Mouse (Mus musculus): Measurements from ENCODE around the gene Hpn. TPM values are rescaled to one million over a fixed set of nuclear protein-coding genes. Genes with fewer than 3 reads are reported as not detected.

Hpn gene
- polyA plus RNA-seq, 1 experiment from 2014 or later = 77.0 TPM

GRCm38 (mm10) chr7:31060621-31061010 lies 54.5 kb downstream of the Hpn start:
- no peak overlapping the region for H3K4me2 ChIP-seq (replicated peaks; ENCODE audit: low read depth, low read length)
- ATAC-seq (ENCODE audit: low FRiP score, low TSS enrichment) = no peak
- WGBS = 90% methylated on average over 7 of the region's 7 CpGs
- no peaks in the 10 kb centered on the region for H3K36me3 ChIP-seq (ENCODE audit: insufficient read depth, low read length)
- no peak overlapping the region for H3K4me3 ChIP-seq (ENCODE audit: low read length)
- H3K4me1 ChIP-seq (ENCODE audit: insufficient read depth, low read length) = no peaks in the 10 kb centered on the region
- no peaks in the 10 kb centered on the region for H3K27me3 ChIP-seq (ENCODE audit: insufficient read depth, low read length)
- no peak overlapping the region for H3K27ac ChIP-seq (ENCODE audit: low read length)
- no peaks in the 10 kb centered on the region for H3K9me3 ChIP-seq (ENCODE audit: low read length)
- H3K9ac ChIP-seq (replicated peaks; ENCODE audit: low read length) = no peak overlapping the region

GRCm38 (mm10) chr7:31059919-31060620 lies 55.0 kb downstream of the Hpn start:
- Histone ChIP-seq H3K27ac (ENCODE audit: low read length) (no peak overlapping the region), H3K4me3 (ENCODE audit: low read length) (no peak overlapping the region), H3K27me3 (ENCODE audit: insufficient read depth, low read length) (no peaks in the 10 kb centered on the region), H3K4me2 (replicated peaks; ENCODE audit: low read depth, low read length) (no peak overlapping the region), H3K36me3 (ENCODE audit: insufficient read depth, low read length) (no peaks in the 10 kb centered on the region), H3K9me3 (ENCODE audit: low read length) (no peaks in the 10 kb centered on the region), H3K9ac (replicated peaks; ENCODE audit: low read length) (no peak overlapping the region), H3K4me1 (ENCODE audit: insufficient read depth, low read length) (peaks cover 5% of the 10 kb centered on the region)
- ATAC-seq (ENCODE audit: low FRiP score, low TSS enrichment) = no peak
- WGBS = 75% methylated on average over 11 of the region's 11 CpGs

- Histone ChIP-seq H3K9ac (replicated peaks; ENCODE audit: low read length) (no peak within 1 kb of the TSS), H3K9me3 (ENCODE audit: low read length) (no peaks in the 10 kb centered on the region), H3K27me3 (ENCODE audit: insufficient read depth, low read length) (peaks cover 6% of the 10 kb centered on the region; the same call in 1 of the 2 replicates), H3K4me1 (ENCODE audit: insufficient read depth, low read length) (peaks cover 14% of the 10 kb centered on the region), H3K4me3 (ENCODE audit: low read length) (no peak within 1 kb of the TSS), H3K4me2 (replicated peaks; ENCODE audit: low read depth, low read length) (no peak within 1 kb of the TSS), H3K36me3 (ENCODE audit: insufficient read depth, low read length) (no peaks in the 10 kb centered on the region), H3K27ac (ENCODE audit: low read length) (no peak within 1 kb of the TSS)
- ATAC-seq (ENCODE audit: low FRiP score, low TSS enrichment) = peak; percentile 44
- WGBS = 3% methylated on average over 2 of the region's 2 CpGs
Observed at GRCm38 (mm10) chr7:31059108-31059507, 56.0 kb downstream of the Hpn start, which contains the start of gene Lgi4. Lgi4 (plus strand) TSS chr7:31059342.

GRCm38 (mm10) chr7:31058211-31058610 lies 56.9 kb downstream of the Hpn start:
- H3K9ac ChIP-seq (replicated peaks; ENCODE audit: low read length) = no peak overlapping the region
- peaks cover 15% of the 10 kb centered on the region for H3K27me3 ChIP-seq (ENCODE audit: insufficient read depth, low read length)
- H3K4me1 ChIP-seq (ENCODE audit: insufficient read depth, low read length) = peaks cover 19% of the 10 kb centered on the region
- H3K36me3 ChIP-seq (ENCODE audit: insufficient read depth, low read length) = no peaks in the 10 kb centered on the region
- no peaks in the 10 kb centered on the region for H3K9me3 ChIP-seq (ENCODE audit: low read length)
- H3K4me2 ChIP-seq (replicated peaks; ENCODE audit: low read depth, low read length) = no peak overlapping the region
- no peak overlapping the region for H3K4me3 ChIP-seq (ENCODE audit: low read length)
- no peak for ATAC-seq (ENCODE audit: low FRiP score, low TSS enrichment)
- H3K27ac ChIP-seq (ENCODE audit: low read length) = no peak overlapping the region
- 85% methylated on average over 6 of the region's 6 CpGs for WGBS

GRCm38 (mm10) chr7:31057730-31058129 lies 57.4 kb downstream of the Hpn start:
- no peak for ATAC-seq (ENCODE audit: low FRiP score, low TSS enrichment)
- Histone ChIP-seq H3K4me3 (ENCODE audit: low read length) (no peak overlapping the region), H3K4me1 (ENCODE audit: insufficient read depth, low read length) (peaks cover 24% of the 10 kb centered on the region), H3K27me3 (ENCODE audit: insufficient read depth, low read length) (peaks cover 19% of the 10 kb centered on the region), H3K36me3 (ENCODE audit: insufficient read depth, low read length) (no peaks in the 10 kb centered on the region), H3K9ac (replicated peaks; ENCODE audit: low read length) (no peak overlapping the region), H3K9me3 (ENCODE audit: low read length) (no peaks in the 10 kb centered on the region), H3K4me2 (replicated peaks; ENCODE audit: low read depth, low read length) (no peak overlapping the region), H3K27ac (ENCODE audit: low read length) (no peak overlapping the region)
- 62% methylated on average over 5 of the region's 5 CpGs for WGBS

GRCm38 (mm10) chr7:31057071-31057470 lies 58.0 kb downstream of the Hpn start, which contains the start of gene Fxyd1:
Fxyd1 (minus strand) TSS chr7:31057199.
- Histone ChIP-seq H3K27me3 (ENCODE audit: insufficient read depth, low read length) (peaks cover 26% of the 10 kb centered on the region), H3K4me1 (ENCODE audit: insufficient read depth, low read length) (peaks cover 31% of the 10 kb centered on the region), H3K9me3 (ENCODE audit: low read length) (no peaks in the 10 kb centered on the region), H3K4me3 (ENCODE audit: low read length) (no peak within 1 kb of the TSS), H3K4me2 (replicated peaks; ENCODE audit: low read depth, low read length) (no peak within 1 kb of the TSS), H3K27ac (ENCODE audit: low read length) (no peak within 1 kb of the TSS), H3K36me3 (ENCODE audit: insufficient read depth, low read length) (no peaks in the 10 kb centered on the region), H3K9ac (replicated peaks; ENCODE audit: low read length) (no peak within 1 kb of the TSS)
- ATAC-seq (ENCODE audit: low FRiP score, low TSS enrichment) = no peak
- WGBS = 80% methylated on average over 2 of the region's 2 CpGs

- H3K27ac ChIP-seq (ENCODE audit: low read length) = no peak overlapping the region
- peaks cover 32% of the 10 kb centered on the region for H3K27me3 ChIP-seq (ENCODE audit: insufficient read depth, low read length)
- peaks cover 37% of the 10 kb centered on the region for H3K4me1 ChIP-seq (ENCODE audit: insufficient read depth, low read length)
- no peak for ATAC-seq (ENCODE audit: low FRiP score, low TSS enrichment)
- WGBS = 66% methylated on average over 7 of the region's 7 CpGs
- no peaks in the 10 kb centered on the region for H3K36me3 ChIP-seq (ENCODE audit: insufficient read depth, low read length)
- no peak overlapping the region for H3K4me3 ChIP-seq (ENCODE audit: low read length)
- H3K9ac ChIP-seq (replicated peaks; ENCODE audit: low read length) = no peak overlapping the region
- no peaks in the 10 kb centered on the region for H3K9me3 ChIP-seq (ENCODE audit: low read length)
- H3K4me2 ChIP-seq (replicated peaks; ENCODE audit: low read depth, low read length) = no peak overlapping the region
Observed at GRCm38 (mm10) chr7:31056448-31056847, 58.6 kb downstream of the Hpn start.

GRCm38 (mm10) chr7:31055883-31056282 lies 59.2 kb downstream of the Hpn start:
- H3K4me3 ChIP-seq (ENCODE audit: low read length) = no peak overlapping the region
- H3K9ac ChIP-seq (replicated peaks; ENCODE audit: low read length) = no peak overlapping the region
- H3K9me3 ChIP-seq (ENCODE audit: low read length) = no peaks in the 10 kb centered on the region
- H3K4me2 ChIP-seq (replicated peaks; ENCODE audit: low read depth, low read length) = no peak overlapping the region
- peaks cover 40% of the 10 kb centered on the region for H3K4me1 ChIP-seq (ENCODE audit: insufficient read depth, low read length)
- no peak for ATAC-seq (ENCODE audit: low FRiP score, low TSS enrichment)
- H3K36me3 ChIP-seq (ENCODE audit: insufficient read depth, low read length) = no peaks in the 10 kb centered on the region
- no peak overlapping the region for H3K27ac ChIP-seq (ENCODE audit: low read length)
- H3K27me3 ChIP-seq (ENCODE audit: insufficient read depth, low read length) = peaks cover 38% of the 10 kb centered on the region
- WGBS = 44% methylated on average over 3 of the region's 4 CpGs

GRCm38 (mm10) chr7:31055354-31055824 lies 59.7 kb downstream of the Hpn start:
- WGBS = 7% methylated on average over 9 of the region's 10 CpGs
- peak; percentile 85 for ATAC-seq (ENCODE audit: low FRiP score, low TSS enrichment)
- Histone ChIP-seq H3K36me3 (ENCODE audit: insufficient read depth, low read length) (no peaks in the 10 kb centered on the region), H3K9me3 (ENCODE audit: low read length) (no peaks in the 10 kb centered on the region), H3K4me1 (ENCODE audit: insufficient read depth, low read length) (peaks cover 40% of the 10 kb centered on the region), H3K27ac (ENCODE audit: low read length) (peak overlapping the region; percentile 73), H3K4me3 (ENCODE audit: low read length) (peak overlapping the region; percentile 34), H3K4me2 (replicated peaks; ENCODE audit: low read depth, low read length) (peak overlapping the region; percentile 48), H3K27me3 (ENCODE audit: insufficient read depth, low read length) (peaks cover 43% of the 10 kb centered on the region), H3K9ac (replicated peaks; ENCODE audit: low read length) (peak overlapping the region; percentile 59)

GRCm38 (mm10) chr7:31054661-31055320 lies 60.3 kb downstream of the Hpn start:
- Histone ChIP-seq H3K27me3 (ENCODE audit: insufficient read depth, low read length) (peaks cover 49% of the 10 kb centered on the region), H3K9ac (replicated peaks; ENCODE audit: low read length) (peak overlapping the region; percentile 59), H3K4me2 (replicated peaks; ENCODE audit: low read depth, low read length) (peak overlapping the region; percentile 48), H3K4me1 (ENCODE audit: insufficient read depth, low read length) (peaks cover 43% of the 10 kb centered on the region), H3K9me3 (ENCODE audit: low read length) (no peaks in the 10 kb centered on the region), H3K27ac (ENCODE audit: low read length) (peak overlapping the region; percentile 73), H3K36me3 (ENCODE audit: insufficient read depth, low read length) (no peaks in the 10 kb centered on the region), H3K4me3 (ENCODE audit: low read length) (peak overlapping the region; percentile 34)
- WGBS = 43% methylated on average over 11 of the region's 11 CpGs
- ATAC-seq (ENCODE audit: low FRiP score, low TSS enrichment) = no peak
